Mouse (Mus musculus) forebrain, embryonic 10.5 days (tissue): Measurements from ENCODE around the gene Zfp473. TPM values are rescaled to one million over a fixed set of nuclear protein-coding genes. Genes with fewer than 3 reads are reported as not detected.

Experiments used
- DNase-seq: peaks from one replicate; pipeline ENCODE4 v3.0.0-alpha.2; 2017; ENCODE audit warnings: low spot score; ENCODE audit errors: extremely low spot score
- H3K27ac ChIP-seq: fragments of 300-500 bp; sonication (generic); 2 replicates; pipeline ENCODE4 v1.5.1; 2016; ENCODE audit warnings: mild to moderate bottlenecking
- H3K27me3 ChIP-seq: fragments of 300-500 bp; sonication (generic); 2 replicates; pipeline ENCODE4 v1.6.1; 2016; ENCODE audit warnings: mild to moderate bottlenecking; ENCODE audit not compliant: poor library complexity, severe bottlenecking
- H3K36me3 ChIP-seq: fragments of 300-500 bp; sonication (generic); replicated peaks from 2 replicates; pipeline ENCODE4 v1.6.1; 2016; ENCODE audit warnings: mild to moderate bottlenecking, moderate library complexity
- H3K4me1 ChIP-seq: fragments of 300-500 bp; sonication (generic); 2 replicates; pipeline ENCODE4 v1.6.1; 2016
- H3K4me3 ChIP-seq: fragments of 300-500 bp; sonication (generic); 2 replicates; pipeline ENCODE4 v1.5.1; 2016; ENCODE audit warnings: mild to moderate bottlenecking, moderate library complexity
- H3K9me3 ChIP-seq: fragments of 300-500 bp; sonication (generic); 2 replicates; pipeline ENCODE4 v1.6.1; 2016; ENCODE audit warnings: mild to moderate bottlenecking, moderate library complexity
- WGBS: fragments of 180-500 bp; shearing (Covaris S2); methylation state at CpG from one replicate; pipeline ENCODE4 v1.1.7; 2016; 5-methylcytosine and 5-hydroxymethylcytosine counted together
- polyA plus RNA-seq: library from polyadenylated mRNA; unstranded; fragments of >200 nt; fragmentation: Nextera tagmentation; extraction: Ambion mirVana; gene quantifications from 2 replicates; pipeline ENCODE4 v1.2.1, GENCODE M21; 2016

The Zfp473 gene
- polyA plus RNA-seq, 1 experiment from 2014 or later: 3.5 TPM

GRCm38 (mm10) chr7:44707169-44707675 is 43.6 kb downstream of the Zfp473 start:
- Histone ChIP-seq H3K4me3 (no peak overlapping the region), H3K36me3 (no peaks in the 10 kb centered on the region), H3K4me1 (peaks cover 2% of the 10 kb centered on the region), H3K27ac (no peak overlapping the region), H3K9me3 (no peaks in the 10 kb centered on the region), H3K27me3 (no peaks in the 10 kb centered on the region)
- no peak for DNase-seq
- 89% methylated on average over 5 of the region's 5 CpGs for WGBS

GRCm38 (mm10) chr7:44706322-44706721 is 44.5 kb downstream of the Zfp473 start:
- no peaks in the 10 kb centered on the region for H3K27me3 ChIP-seq
- no peaks in the 10 kb centered on the region for H3K9me3 ChIP-seq
- H3K27ac ChIP-seq: no peak overlapping the region
- no peak for DNase-seq
- no peaks in the 10 kb centered on the region for H3K36me3 ChIP-seq
- no peak overlapping the region for H3K4me3 ChIP-seq
- H3K4me1 ChIP-seq: peaks cover 11% of the 10 kb centered on the region

GRCm38 (mm10) chr7:44705086-44705485 is 45.8 kb downstream of the Zfp473 start:
- no peaks in the 10 kb centered on the region for H3K36me3 ChIP-seq
- H3K4me1 ChIP-seq: peaks cover 11% of the 10 kb centered on the region
- H3K9me3 ChIP-seq: no peaks in the 10 kb centered on the region
- no peak overlapping the region for H3K27ac ChIP-seq
- H3K4me3 ChIP-seq: no peak overlapping the region
- no peaks in the 10 kb centered on the region for H3K27me3 ChIP-seq
- DNase-seq: no peak
- WGBS: 90% methylated on average over 4 of the region's 4 CpGs

- no peaks in the 10 kb centered on the region for H3K36me3 ChIP-seq
- no peak overlapping the region for H3K4me3 ChIP-seq
- DNase-seq: no peak
- H3K27me3 ChIP-seq: no peaks in the 10 kb centered on the region
- no peaks in the 10 kb centered on the region for H3K9me3 ChIP-seq
- no peak overlapping the region for H3K27ac ChIP-seq
- peaks cover 11% of the 10 kb centered on the region for H3K4me1 ChIP-seq
- WGBS: 58% methylated on average over 3 of the region's 3 CpGs
These were observed 46.5 kb downstream of the Zfp473 start for GRCm38 (mm10) chr7:44704363-44704762.

- H3K4me1 ChIP-seq: peaks cover 11% of the 10 kb centered on the region
- no peaks in the 10 kb centered on the region for H3K9me3 ChIP-seq
- H3K36me3 ChIP-seq: no peaks in the 10 kb centered on the region
- DNase-seq: no peak
- no peak overlapping the region for H3K4me3 ChIP-seq
- no peak overlapping the region for H3K27ac ChIP-seq
- no peaks in the 10 kb centered on the region for H3K27me3 ChIP-seq
- 86% methylated on average over 8 of the region's 8 CpGs for WGBS
These were observed 47.9 kb downstream of the Zfp473 start for GRCm38 (mm10) chr7:44702985-44703384.

- Histone ChIP-seq H3K4me1 (peaks cover 21% of the 10 kb centered on the region), H3K9me3 (no peaks in the 10 kb centered on the region), H3K4me3 (no peak overlapping the region), H3K27me3 (peaks cover 9% of the 10 kb centered on the region; the same call in 1 of the 2 replicates), H3K36me3 (no peaks in the 10 kb centered on the region), H3K27ac (no peak overlapping the region)
- DNase-seq: peak; percentile 37
- 8% methylated on average over 6 of the region's 6 CpGs for WGBS
These were observed 48.9 kb downstream of the Zfp473 start for GRCm38 (mm10) chr7:44701921-44702320.

- DNase-seq: no peak
- no peak overlapping the region for H3K4me3 ChIP-seq
- 69% methylated on average over 7 of the region's 7 CpGs for WGBS
- peaks cover 24% of the 10 kb centered on the region for H3K4me1 ChIP-seq
- H3K27me3 ChIP-seq: peaks cover 15% of the 10 kb centered on the region
- H3K27ac ChIP-seq: no peak overlapping the region
- H3K9me3 ChIP-seq: no peaks in the 10 kb centered on the region
- no peaks in the 10 kb centered on the region for H3K36me3 ChIP-seq
These were observed 52.9 kb downstream of the Zfp473 start for GRCm38 (mm10) chr7:44697980-44698379.

GRCm38 (mm10) chr7:44697191-44697710 is 53.6 kb downstream of the Zfp473 start:
- no peak for DNase-seq
- Histone ChIP-seq H3K4me1 (peaks cover 22% of the 10 kb centered on the region), H3K9me3 (no peaks in the 10 kb centered on the region), H3K27me3 (peaks cover 15% of the 10 kb centered on the region), H3K4me3 (peak overlapping the region; percentile 16), H3K36me3 (no peaks in the 10 kb centered on the region), H3K27ac (no peak overlapping the region)
- WGBS: 19% methylated on average over 20 of the region's 20 CpGs

- DNase-seq: no peak
- Histone ChIP-seq H3K9me3 (no peaks in the 10 kb centered on the region), H3K27ac (no peak overlapping the region), H3K27me3 (peaks cover 15% of the 10 kb centered on the region), H3K4me1 (peaks cover 13% of the 10 kb centered on the region), H3K4me3 (no peak overlapping the region), H3K36me3 (no peaks in the 10 kb centered on the region)
- WGBS: 89% methylated on average over 4 of the region's 4 CpGs
These were observed 55.6 kb downstream of the Zfp473 start for GRCm38 (mm10) chr7:44695223-44695622.

GRCm38 (mm10) chr7:44693427-44694175 is 57.2 kb downstream of the Zfp473 start:
- DNase-seq: no peak
- Histone ChIP-seq H3K36me3 (no peaks in the 10 kb centered on the region), H3K4me1 (peaks cover 13% of the 10 kb centered on the region), H3K27me3 (peaks cover 15% of the 10 kb centered on the region), H3K9me3 (no peaks in the 10 kb centered on the region), H3K4me3 (no peak overlapping the region), H3K27ac (no peak overlapping the region)
- 79% methylated on average over 10 of the region's 10 CpGs for WGBS

GRCm38 (mm10) chr7:44689331-44689730 is 61.5 kb downstream of the Zfp473 start:
- DNase-seq: no peak
- no peak overlapping the region for H3K4me3 ChIP-seq
- no peaks in the 10 kb centered on the region for H3K36me3 ChIP-seq
- no peaks in the 10 kb centered on the region for H3K27me3 ChIP-seq
- no peak overlapping the region for H3K27ac ChIP-seq
- no peaks in the 10 kb centered on the region for H3K9me3 ChIP-seq
- 91% methylated on average over 7 of the region's 7 CpGs for WGBS
- H3K4me1 ChIP-seq: 0 out of 2 replicates have a peak, but pooled peaks cover 5% of the 10 kb centered on the region

- Histone ChIP-seq H3K27me3 (no peaks in the 10 kb centered on the region), H3K4me1 (0 out of 2 replicates have a peak, but pooled peaks cover 5% of the 10 kb centered on the region), H3K27ac (no peak overlapping the region), H3K36me3 (no peaks in the 10 kb centered on the region), H3K9me3 (no peaks in the 10 kb centered on the region), H3K4me3 (no peak overlapping the region)
- WGBS: 75% methylated on average over 3 of the region's 3 CpGs
- no peak for DNase-seq
These were observed 62.0 kb downstream of the Zfp473 start for GRCm38 (mm10) chr7:44688890-44689289.
